Mouse (Mus musculus) liver, postnatal 0 days (tissue): ENCODE results near the gene Ppp1r12a. TPM values are rescaled to one million over a fixed set of nuclear protein-coding genes. Genes with fewer than 3 reads are reported as not detected.

Experiments
- ATAC-seq: fragments of 200-750 bp; cut with Nextera tagmentation; 2 replicates; pipeline ENCODE4 v1.8.0; 2017; ENCODE audit warnings: mild to moderate bottlenecking, moderate library complexity
- DNase-seq: peaks from one replicate; pipeline ENCODE4 v3.0.0-alpha.2; 2016
- H3K27ac ChIP-seq: fragments of 300-500 bp; sonication (generic); 2 replicates; pipeline ENCODE4 v1.5.1; 2014; ENCODE audit warnings: antibody characterized with exemption, moderate library complexity, mild to moderate bottlenecking, low read depth
- H3K27me3 ChIP-seq: fragments of 300-500 bp; sonication (generic); 2 replicates; pipeline ENCODE4 v1.6.1; 2014; ENCODE audit warnings: low read length, control low read depth, mixed read lengths; ENCODE audit not compliant: insufficient read depth
- H3K36me3 ChIP-seq: fragments of 300-500 bp; sonication (generic); replicated peaks from 2 replicates; pipeline ENCODE4 v1.6.1; 2014; ENCODE audit warnings: mild to moderate bottlenecking, control low read depth, low read length, moderate library complexity, mixed read lengths; ENCODE audit not compliant: insufficient read depth
- H3K4me1 ChIP-seq: fragments of 300-500 bp; sonication (generic); 2 replicates; pipeline ENCODE4 v1.6.1; 2014; ENCODE audit warnings: antibody characterized with exemption, mild to moderate bottlenecking, control low read depth; ENCODE audit not compliant: insufficient read depth
- H3K4me2 ChIP-seq: fragments of 300-500 bp; sonication (generic); 2 replicates; pipeline ENCODE4 v1.6.1; 2014; ENCODE audit warnings: low read depth, mild to moderate bottlenecking, low read length, moderate library complexity, mixed read lengths
- H3K4me3 ChIP-seq: fragments of 300-500 bp; sonication (generic); 2 replicates; pipeline ENCODE4 v1.5.1; 2014; ENCODE audit warnings: low read depth, low read length
- H3K9ac ChIP-seq: fragments of 300-500 bp; sonication (generic); replicated peaks from 2 replicates; pipeline ENCODE4 v1.6.1; 2014; ENCODE audit warnings: mild to moderate bottlenecking, moderate library complexity
- H3K9me3 ChIP-seq: fragments of 300-500 bp; sonication (generic); 2 replicates; pipeline ENCODE4 v1.6.1; 2016; ENCODE audit warnings: mild to moderate bottlenecking, control low read depth, low read length, mixed read lengths
- CTCF ChIP-seq: sonication (generic); IDR thresholded peaks from 2 replicates; pipeline ENCODE4 v1.5.1; 2016; ENCODE audit warnings: antibody characterized with exemption, low read depth
- EP300 ChIP-seq: IDR thresholded peaks from 2 replicates; pipeline ENCODE4 v1.6.1; 2016; ENCODE audit warnings: antibody characterized with exemption, low read depth, mild to moderate bottlenecking
- WGBS: fragments of 180-500 bp; shearing (Covaris S2); extraction: QIAGEN DNeasy Blood & Tissue Kit; methylation state at CpG from one replicate; pipeline ENCODE4 v1.1.7; 2014; ENCODE audit not compliant: insufficient replicate concordance; 5-methylcytosine and 5-hydroxymethylcytosine counted together
- polyA plus RNA-seq: library from polyadenylated mRNA; unstranded; fragments of >200 nt; fragmentation: Nextera tagmentation; extraction: Ambion mirVana; gene quantifications from 2 replicates; pipeline ENCODE4 v1.2.1, GENCODE M21; 2015

The Ppp1r12a gene
- polyA plus RNA-seq, 1 experiment from 2014 or later = 25.3 TPM

- ATAC-seq (no peak), DNase-seq (peak; percentile 21)
- peaks cover 35% of the 10 kb centered on the region for H3K27me3 ChIP-seq
- no peaks in the 10 kb centered on the region for H3K9me3 ChIP-seq
- no peak for TF ChIP-seq CTCF
- TF ChIP-seq EP300 = no peak
- no peak overlapping the region for H3K27ac ChIP-seq
- H3K4me2 ChIP-seq = no peak overlapping the region
- H3K4me1 ChIP-seq = no peaks in the 10 kb centered on the region
- no peaks in the 10 kb centered on the region for H3K36me3 ChIP-seq
- WGBS = 56% methylated on average over 5 of the region's 5 CpGs
- H3K4me3 ChIP-seq = no peak overlapping the region
- no peak overlapping the region for H3K9ac ChIP-seq
These were observed 167.8 kb downstream of the Ppp1r12a start for GRCm38 (mm10) chr10:108329771-108330170.

GRCm38 (mm10) chr10:108330964-108331363 is 169.0 kb downstream of the Ppp1r12a start:
- 12% methylated on average over 10 of the region's 10 CpGs for WGBS
- Histone ChIP-seq H3K27ac (no peak overlapping the region), H3K36me3 (no peaks in the 10 kb centered on the region), H3K9ac (no peak overlapping the region), H3K9me3 (no peaks in the 10 kb centered on the region), H3K4me3 (no peak overlapping the region), H3K27me3 (peaks cover 35% of the 10 kb centered on the region), H3K4me1 (no peaks in the 10 kb centered on the region), H3K4me2 (peak overlapping the region; percentile 80; the same call in 1 of the 2 replicates)
- no peak for TF ChIP-seq EP300
- TF ChIP-seq CTCF = no peak
- DNase-seq = no peak
- no peak for ATAC-seq

DNA sequence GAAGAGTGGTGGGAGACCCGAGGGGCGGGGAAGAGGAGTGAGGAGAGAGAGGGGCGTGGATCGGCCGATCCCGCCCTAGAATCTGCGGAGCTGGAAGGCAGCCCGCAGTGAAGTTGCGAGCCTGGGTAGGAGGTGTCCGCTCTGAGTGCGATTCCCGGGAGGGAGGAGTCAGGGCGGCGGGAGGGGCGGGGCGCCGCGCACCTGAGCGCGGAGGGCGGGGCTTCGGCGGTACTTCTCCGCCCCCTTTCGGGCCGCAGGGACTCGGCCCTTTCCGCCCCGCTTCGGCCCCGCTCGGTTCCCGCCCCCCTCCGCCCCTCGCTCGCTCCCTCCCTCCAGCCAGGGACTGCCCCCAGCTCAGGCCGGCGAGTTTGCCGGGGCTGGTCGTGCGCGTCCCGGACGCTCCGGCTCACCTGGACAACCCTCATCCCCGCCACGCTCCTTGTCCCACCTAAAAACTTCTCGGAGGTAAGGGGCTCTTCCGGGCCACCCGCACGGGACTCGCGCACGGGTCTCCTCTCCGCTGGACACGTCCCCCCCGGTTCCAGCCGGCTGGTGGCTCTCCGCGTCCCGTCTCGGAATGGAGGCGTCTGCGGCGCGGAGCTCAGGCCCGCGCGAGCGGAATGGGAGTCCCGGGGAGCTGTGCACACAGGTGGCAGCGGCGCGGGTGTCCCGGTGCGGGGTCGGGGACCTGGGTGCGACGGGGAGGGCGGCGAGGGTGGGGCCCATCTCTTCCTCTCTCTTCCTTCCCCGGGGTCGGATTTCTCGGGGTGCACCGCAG is 170.0 kb downstream of the Ppp1r12a start, which contains the start of gene Pawr:
Gene Pawr, plus strand, starts transcription at position 338 of the 778 bp plus-strand sequence.
- Histone ChIP-seq H3K27ac (peak within 1 kb of the TSS; percentile 74), H3K4me1 (no peaks in the 10 kb centered on the region), H3K27me3 (peaks cover 35% of the 10 kb centered on the region), H3K36me3 (no peaks in the 10 kb centered on the region), H3K9ac (peak within 1 kb of the TSS; percentile 57), H3K9me3 (no peaks in the 10 kb centered on the region), H3K4me2 (peak within 1 kb of the TSS; percentile 80), H3K4me3 (peak within 1 kb of the TSS; percentile 64)
- WGBS = under 1% methylated on average over 68 of the region's 85 CpGs
- DNase-seq (peak; percentile 88), ATAC-seq (peak; percentile 90)
- TF ChIP-seq EP300 = no peak
- no peak for TF ChIP-seq CTCF

DNA sequence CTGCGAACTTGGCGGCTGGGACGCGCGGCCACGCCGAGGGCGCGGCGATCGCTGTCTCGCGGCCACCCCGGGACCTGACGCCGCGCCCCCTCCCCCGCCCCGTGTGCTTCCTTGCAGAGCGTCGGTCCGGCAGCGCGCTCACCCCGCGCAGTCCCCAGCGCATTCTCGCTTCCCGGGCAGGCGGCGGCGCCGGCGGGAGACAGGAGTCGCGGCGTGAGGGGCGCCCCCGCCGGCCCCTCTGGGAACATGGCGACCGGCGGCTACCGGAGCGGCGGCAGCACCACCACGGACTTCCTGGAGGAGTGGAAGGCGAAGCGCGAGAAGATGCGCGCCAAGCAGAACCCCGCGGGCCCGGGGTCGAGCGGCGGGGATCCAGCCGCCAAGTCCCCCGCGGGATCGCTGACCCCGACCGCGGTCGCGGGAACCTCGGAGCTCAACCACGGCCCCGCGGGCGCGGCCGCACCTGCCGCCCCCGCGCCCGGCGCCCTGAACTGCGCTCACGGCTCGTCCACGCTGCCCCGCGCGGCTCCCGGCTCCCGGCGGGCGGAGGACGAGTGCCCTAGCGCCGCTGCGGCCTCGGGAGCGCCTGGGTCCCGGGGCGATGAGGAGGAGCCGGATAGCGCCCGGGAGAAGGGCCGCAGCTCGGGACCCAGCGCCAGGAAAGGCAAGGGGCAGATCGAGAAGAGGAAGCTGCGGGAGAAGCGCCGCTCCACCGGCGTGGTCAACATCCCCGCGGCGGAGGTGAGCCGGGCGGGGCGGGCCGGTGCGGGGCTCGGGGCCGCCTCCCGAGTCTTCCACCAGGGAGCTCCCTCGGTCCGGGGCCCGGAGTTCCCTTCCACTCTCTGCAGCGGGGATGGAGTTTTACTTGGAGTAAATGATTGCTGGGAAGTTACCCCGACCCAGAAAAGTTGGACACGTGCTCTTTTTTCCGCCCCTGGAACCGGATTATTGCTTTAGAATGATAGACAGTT is 170.9 kb downstream of the Ppp1r12a start:
- Histone ChIP-seq H3K9me3 (no peaks in the 10 kb centered on the region), H3K4me2 (peak overlapping the region; percentile 80), H3K9ac (peak overlapping the region; percentile 57), H3K4me1 (no peaks in the 10 kb centered on the region), H3K4me3 (peak overlapping the region; percentile 64), H3K27me3 (peaks cover 35% of the 10 kb centered on the region), H3K36me3 (no peaks in the 10 kb centered on the region), H3K27ac (peak overlapping the region; percentile 74)
- WGBS = 2% methylated on average over 99 of the region's 129 CpGs
- no peak for TF ChIP-seq EP300
- TF ChIP-seq CTCF = peak; percentile 46
- DNase-seq (peak; percentile 64), ATAC-seq (peak; percentile 72)

GRCm38 (mm10) chr10:108333642-108334041 is 171.6 kb downstream of the Ppp1r12a start:
- H3K4me3 ChIP-seq = peak overlapping the region; percentile 64
- TF ChIP-seq EP300 (no peak), CTCF (no peak)
- peak overlapping the region; percentile 80 for H3K4me2 ChIP-seq
- WGBS = 9% methylated on average over 12 of the region's 12 CpGs
- H3K27me3 ChIP-seq = peaks cover 35% of the 10 kb centered on the region
- H3K9ac ChIP-seq = no peak overlapping the region; the same call in 1 of the 2 replicates
- peak overlapping the region; percentile 74 for H3K27ac ChIP-seq
- peak; percentile 20; the same call in 1 of the 2 replicates for ATAC-seq
- no peaks in the 10 kb centered on the region for H3K9me3 ChIP-seq
- H3K4me1 ChIP-seq = no peaks in the 10 kb centered on the region
- H3K36me3 ChIP-seq = no peaks in the 10 kb centered on the region
- DNase-seq = peak; percentile 26

Other genes with a start within 250 kb of the Ppp1r12a start
- gene Pawr, start 169.9 kb downstream of the Ppp1r12a start, polyA plus RNA-seq = 3.5 and 4.9 TPM in 2 replicates